Mouse (Mus musculus) right cerebral cortex, postnatal 4 days (tissue): Measurements from ENCODE around the gene Arfgef3.

ENCODE experiments used
- DNase-seq: peaks from one replicate; pipeline ENCODE4 v3.0.0-alpha.2; 2022

Gene Arfgef3

GRCm38 (mm10) chr10:18743286-18744142, at the start of gene Arfgef3:
TSS of gene Arfgef3 (minus strand) at chr10:18743949.
- peak; percentile 77 for DNase-seq

DNA sequence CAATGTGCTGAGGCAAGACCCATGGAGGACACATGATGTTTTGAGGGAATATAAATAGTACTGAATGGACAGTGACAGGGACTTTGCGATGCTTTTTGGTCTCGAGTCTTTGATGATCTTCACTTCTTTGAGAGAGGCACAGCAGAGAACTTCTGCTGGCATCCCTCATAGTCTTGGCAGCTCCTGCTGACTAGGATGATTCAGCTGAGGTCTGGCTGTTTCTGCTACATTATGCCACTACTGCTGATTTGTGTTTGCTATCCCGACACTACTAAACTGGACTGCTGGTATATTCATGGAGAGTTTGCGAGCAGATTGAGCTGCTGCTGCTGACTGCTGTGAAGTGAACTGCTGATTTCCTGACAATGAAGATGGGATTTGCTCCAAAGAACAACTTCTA, 46.3 kb upstream of the Arfgef3 start:
- no peak for DNase-seq

DNA sequence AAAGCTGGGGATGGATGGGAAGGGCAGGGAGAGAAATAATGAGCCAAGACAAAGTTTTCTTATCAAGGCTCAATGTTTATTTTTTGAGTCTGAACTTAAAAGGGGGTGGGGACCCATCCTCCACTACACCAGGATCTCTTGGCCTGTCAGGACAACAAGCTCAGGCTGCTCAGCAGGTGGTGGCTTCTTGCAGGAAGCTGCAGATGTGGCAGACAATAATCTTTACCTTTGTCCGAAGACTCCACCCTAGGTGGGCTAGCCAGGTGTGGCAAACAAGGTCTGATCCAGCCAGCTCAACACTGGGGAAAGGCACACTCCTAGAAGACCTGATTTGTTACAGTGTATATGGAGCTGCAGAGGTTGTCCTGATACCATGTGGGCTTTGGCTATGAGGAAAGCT, 44.9 kb upstream of the Arfgef3 start:
- no peak for DNase-seq

DNA sequence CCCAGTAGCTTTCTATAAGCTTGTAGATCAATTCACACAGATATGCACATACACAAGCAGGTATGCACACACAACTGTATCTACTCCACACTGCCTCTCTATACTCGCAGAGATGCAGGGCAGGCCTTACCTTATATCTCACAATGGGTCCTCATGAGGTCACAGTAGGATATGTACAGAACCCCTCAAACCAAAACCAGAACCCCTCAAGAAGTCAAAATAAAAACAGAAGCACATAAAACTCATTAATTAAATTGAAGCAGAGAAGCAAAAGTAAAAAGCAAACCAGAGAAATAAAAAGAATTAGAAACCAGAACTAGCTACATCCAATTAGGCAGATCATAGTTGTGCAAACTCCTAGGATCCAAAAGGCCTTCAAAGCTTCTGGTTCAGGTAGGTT, 42.9 kb upstream of the Arfgef3 start, which contains the start of gene Gm4922:
Gm4922 (minus strand) TSS at position 101 of the 400 bp plus-strand sequence.
- no peak for DNase-seq

DNA sequence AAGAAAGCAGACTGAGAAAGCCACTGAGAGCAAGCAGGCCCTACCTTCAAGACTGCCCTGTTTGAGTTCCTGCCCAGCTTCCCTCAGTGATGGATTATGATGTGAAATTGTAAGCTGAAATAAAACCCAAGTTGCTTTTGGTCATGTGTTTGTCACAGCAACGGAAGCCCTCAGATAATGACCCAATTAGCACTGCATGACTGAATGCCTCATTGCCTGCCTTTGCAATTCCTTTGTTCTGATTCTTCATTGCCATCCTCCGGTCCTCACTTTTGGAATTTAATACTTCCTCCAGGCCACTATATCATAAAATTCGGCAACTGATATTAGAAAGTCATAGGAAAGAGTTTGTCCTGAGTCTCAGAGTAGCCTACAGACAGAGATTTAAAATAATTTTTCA, 33.8 kb upstream of the Arfgef3 start:
- no peak for DNase-seq

DNA sequence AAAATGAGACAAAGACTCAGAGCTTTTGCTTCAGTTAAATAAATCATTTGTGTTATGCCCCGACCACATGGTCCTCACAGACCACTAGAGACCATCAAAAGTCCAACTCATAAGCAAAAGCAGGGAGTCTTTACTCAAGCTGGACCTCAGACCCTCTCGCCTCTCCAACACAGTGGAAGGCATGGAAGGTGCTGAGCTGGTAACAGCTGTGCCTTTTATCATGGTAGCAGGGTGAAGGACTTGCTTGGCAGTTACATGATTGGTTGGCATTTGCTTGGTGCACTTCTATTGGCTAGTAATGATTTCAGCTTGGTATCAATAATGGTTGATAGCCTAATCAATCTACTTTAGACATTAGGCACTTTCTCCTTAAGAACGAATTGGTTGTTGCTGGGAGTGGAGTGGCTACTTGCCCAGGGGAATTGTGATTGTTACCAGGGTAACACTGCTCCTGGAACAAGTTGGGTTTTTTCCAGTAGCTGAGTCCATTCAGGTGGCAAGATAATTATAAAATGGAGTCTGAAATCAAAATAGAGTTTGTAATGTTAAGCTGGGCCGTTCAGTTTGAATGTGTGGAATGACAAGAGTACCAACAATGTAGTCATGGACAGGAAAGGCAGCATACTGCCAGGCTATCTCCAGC, 28.9 kb upstream of the Arfgef3 start:
- no peak for DNase-seq

- DNase-seq = no peak
Observed at GRCm38 (mm10) chr10:18769909-18770308, 26.2 kb upstream of the Arfgef3 start.

- peak; percentile 80 for DNase-seq
Observed at GRCm38 (mm10) chr10:18760241-18760640, 16.5 kb upstream of the Arfgef3 start.

- DNase-seq = no peak
Observed at GRCm38 (mm10) chr10:18750057-18750456, 6.3 kb upstream of the Arfgef3 start.

DNA sequence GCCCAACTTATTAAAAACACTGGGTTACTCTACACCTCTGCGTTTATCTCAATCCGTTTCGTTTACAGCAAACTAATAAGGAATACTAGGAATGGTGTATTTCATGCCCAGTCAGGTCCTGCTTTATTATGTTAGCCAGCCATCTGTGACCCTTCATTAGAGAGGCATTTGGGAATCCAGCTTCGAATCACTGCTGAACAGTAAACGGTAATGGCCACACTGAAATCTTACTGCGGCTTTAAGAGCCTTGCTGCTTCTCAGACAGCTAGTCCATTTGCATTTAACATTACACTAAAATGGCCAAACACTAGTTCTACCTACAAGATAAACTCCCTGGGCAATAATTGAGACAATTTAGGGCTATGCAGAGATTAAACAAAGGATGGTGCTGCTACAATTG, 1.7 kb downstream of the Arfgef3 start:
- DNase-seq = no peak

- DNase-seq = no peak
Observed at GRCm38 (mm10) chr10:18741024-18741423, 2.7 kb downstream of the Arfgef3 start.

DNA sequence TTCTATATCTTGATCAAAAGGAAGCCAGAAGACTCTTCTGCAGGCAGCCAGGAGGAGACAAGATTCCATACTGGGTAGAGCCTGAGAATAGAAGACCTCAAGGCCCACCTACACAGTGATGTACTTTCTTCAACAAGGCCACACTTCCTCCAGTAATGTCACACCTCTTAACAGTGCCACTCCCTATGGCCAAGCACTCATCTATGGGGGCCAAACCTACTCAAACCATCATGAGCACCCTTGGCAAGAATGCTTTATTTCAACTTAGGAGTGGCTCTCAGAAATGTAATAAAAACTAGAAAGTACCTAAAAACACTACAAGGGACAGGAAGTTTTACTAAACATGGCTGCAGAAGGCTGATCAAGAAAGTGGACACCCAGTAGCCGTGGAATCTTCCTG, 15.2 kb downstream of the Arfgef3 start:
- DNase-seq = no peak

DNA sequence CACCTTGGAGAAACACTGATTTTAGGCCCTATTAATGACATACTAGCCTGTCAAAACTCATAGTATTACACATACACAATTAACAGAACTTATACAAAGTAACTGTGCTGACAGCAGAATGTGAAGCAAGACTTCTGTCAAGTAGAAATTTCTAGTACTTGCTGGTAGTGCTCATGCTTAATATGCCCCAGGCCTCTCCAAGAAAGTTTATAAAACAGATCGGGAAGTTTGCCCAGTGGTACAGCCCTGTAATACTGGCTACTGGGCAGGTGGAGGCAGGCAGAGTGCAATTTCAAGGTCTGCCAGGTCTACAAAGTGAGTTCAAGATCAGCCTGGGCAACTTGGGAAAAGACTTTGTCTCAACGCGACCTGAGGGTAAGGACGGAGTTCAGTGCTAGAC, 32.3 kb downstream of the Arfgef3 start:
- no peak for DNase-seq

DNA sequence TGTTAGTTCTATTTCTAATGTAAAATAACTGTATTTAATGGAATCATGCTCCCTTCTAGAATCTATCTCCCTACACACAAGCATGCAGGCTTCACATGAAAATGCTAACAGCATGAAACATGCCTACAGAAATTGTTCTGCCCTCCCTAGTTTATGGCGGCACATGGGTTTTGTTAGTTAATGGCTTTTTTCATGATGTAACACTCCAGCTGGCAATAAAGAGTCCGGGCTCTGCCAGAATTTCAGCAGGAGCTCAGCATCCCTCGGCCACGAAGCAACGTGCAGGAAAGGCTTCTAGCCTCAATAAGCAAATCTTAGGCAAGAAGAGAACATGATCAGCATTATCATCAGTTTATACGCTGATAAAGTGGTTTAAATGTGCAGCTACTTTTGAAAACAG, 32.8 kb downstream of the Arfgef3 start:
- peak; percentile 7 for DNase-seq

GRCm38 (mm10) chr10:18709836-18710235, 33.9 kb downstream of the Arfgef3 start:
- no peak for DNase-seq

DNA sequence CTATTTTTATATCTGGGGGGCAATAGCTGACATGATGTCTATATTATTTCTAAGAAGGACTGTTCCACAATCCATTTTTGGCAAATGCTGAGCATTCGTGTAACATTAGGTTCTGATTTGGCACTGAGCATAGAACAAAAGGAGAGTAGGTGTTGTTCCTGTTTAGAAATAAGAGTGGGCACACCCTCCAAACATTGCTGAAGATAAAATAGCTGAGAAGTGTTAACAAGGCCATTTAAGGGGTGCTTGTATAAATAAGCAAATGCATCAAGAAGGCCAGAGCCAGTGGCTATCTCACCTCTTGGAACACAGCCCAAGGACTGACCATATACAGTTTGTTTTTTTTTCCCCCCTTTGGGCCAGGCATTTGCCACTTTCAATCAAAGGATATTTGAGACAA, 35.1 kb downstream of the Arfgef3 start:
- no peak for DNase-seq

DNA sequence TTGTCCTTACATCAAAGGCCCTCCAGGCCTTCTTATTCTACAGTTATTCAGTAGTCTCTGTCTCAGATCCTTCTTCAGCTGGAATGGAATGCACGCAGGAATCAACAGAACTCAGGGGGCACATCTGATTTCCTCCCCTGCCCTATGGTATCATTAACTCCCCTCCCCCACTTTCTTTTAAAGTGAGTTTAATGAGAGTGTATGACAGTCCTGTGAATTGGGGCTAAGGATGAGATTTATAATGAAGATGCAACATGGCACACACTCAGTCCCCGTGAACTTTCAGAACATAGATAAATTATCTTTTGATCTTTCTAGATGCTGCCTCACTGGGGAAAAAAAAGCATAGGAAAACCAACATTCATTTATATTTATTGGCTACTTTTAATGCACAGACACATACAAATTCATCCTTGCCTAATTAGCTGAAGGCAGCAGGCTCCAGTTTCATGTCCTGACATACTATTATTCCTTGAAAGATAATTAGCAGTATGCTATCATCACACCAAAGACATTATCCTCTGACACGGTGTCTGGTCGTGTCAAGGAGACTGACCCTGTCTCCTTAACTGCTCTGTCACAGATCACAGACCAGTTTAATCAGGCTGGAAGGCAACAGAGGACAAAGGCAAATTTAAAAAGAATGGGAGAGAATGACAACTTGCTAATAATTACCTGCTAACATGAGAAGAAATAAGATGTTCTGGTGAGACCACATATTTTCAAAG, 39.2 kb downstream of the Arfgef3 start:
- DNase-seq = no peak

DNA sequence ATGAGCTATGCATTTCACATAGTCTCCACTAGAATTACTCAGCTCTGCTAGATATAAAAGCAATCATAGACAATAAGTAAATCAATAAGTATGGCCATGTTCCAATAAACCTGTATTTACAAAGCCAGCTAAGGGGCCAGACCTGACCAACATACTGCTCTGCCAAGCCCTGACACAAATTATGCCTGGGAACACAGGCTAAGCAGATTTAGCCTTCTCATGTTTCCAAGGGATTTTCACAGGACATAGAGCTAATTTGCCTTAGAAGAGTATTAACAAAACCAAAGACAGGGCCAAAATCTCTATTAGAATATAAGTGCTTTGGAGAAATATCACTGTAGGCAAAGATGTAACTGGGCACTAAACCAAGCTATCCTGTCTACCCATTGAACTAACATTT, 42.2 kb downstream of the Arfgef3 start:
- DNase-seq = no peak

GRCm38 (mm10) chr10:18700117-18700516, 43.6 kb downstream of the Arfgef3 start:
- DNase-seq = no peak

GRCm38 (mm10) chr10:18699151-18699550, 44.6 kb downstream of the Arfgef3 start:
- no peak for DNase-seq

- no peak for DNase-seq
Observed at GRCm38 (mm10) chr10:18696461-18696860, 47.3 kb downstream of the Arfgef3 start.

GRCm38 (mm10) chr10:18688234-18688633, 55.5 kb downstream of the Arfgef3 start:
- no peak for DNase-seq

DNA sequence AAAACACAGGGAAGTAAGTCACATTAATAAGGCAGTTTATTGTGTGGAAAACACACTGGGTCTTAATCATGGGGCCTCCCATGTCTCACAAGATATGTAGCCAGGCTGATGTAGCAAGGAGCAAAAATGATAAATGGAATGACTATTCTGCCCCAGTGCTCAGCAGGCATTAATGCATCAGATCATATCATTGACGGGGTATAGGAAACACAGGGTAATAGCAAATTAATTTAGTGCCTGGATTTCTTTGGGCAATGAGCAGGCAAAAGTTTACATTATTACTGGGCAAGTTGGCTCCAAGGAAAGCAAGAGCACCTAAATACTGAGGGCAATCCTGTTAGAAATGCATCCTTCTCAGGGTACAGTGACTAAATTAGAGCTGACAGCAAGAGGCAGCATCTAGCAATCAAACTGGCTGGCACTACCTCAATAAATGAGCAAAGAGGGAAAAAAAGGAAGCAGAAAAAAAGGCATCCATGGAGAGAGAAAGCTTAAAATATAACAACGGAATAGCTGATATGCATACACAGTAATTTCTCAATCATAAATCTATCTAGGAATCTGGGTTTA, 62.3 kb downstream of the Arfgef3 start:
- DNase-seq = no peak
